Comparison of ENCODE assay signal across 8 mouse cellular contexts in the genomic region with DNA sequence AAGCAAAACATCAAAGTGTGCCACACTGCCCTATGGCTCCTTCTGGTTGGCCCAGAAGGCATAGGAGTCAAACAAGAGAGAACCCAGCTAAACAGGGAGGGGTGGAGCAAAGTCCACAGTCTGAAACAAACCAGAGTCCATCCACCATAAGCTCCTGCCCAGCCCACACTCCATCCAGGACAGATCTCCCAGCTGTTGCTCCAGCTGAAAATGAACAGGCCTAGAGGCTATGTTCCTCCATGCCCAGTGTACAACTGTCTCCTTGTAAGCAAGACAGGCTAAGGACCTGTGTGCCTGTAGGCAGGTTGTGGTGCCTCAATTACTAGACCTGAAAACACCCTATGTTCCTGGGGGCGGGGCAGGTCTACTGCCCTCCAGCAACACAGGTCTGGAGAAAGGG. TPM values are rescaled to one million over a fixed set of nuclear protein-coding genes. Genes with fewer than 3 reads are reported as not detected.
DNase-seq lines count a peak whose midpoint lies in the region; ATAC-seq and TF ChIP-seq lines count a peak whose summit lies in the region.

No protein-coding gene starts in this region.

- TF ChIP-seq CTCF in E14TG2a.4 (conservative IDR thresholded peaks at IDR 0.05; ENCODE audit: low read length) = no peak
- TF ChIP-seq CTCF in bone marrow macrophage, adult 2 months (IDR thresholded peaks at IDR 0.05; ENCODE audit: low read depth, low read length) = no peak
- TF ChIP-seq CTCF in intestine, postnatal 0 days (IDR thresholded peaks at IDR 0.05; ENCODE audit: low read depth) = no peak
- no peak for TF ChIP-seq CTCF in liver, embryonic 14.5 days (IDR thresholded peaks at IDR 0.05; ENCODE audit: low read depth)

- TF ChIP-seq EP300 in liver, embryonic 14.5 days (IDR thresholded peaks at IDR 0.05; ENCODE audit: low read depth) = no peak

- TF ChIP-seq POLR2A in bone marrow macrophage, adult 2 months (IDR thresholded peaks at IDR 0.05; ENCODE audit: borderline replicate concordance, low read depth, low read length) = no peak

- H3K9ac ChIP-seq in intestine, postnatal 0 days (ENCODE audit: low read depth, low read length) = no peak overlapping the region
- H3K9ac ChIP-seq in liver, embryonic 14.5 days (replicated peaks) = peak overlapping the region; percentile 79

- H3K27me3 ChIP-seq in E14TG2a.4 (ENCODE audit: insufficient read depth, low read length) = no peaks in the 10 kb centered on the region
- H3K27me3 ChIP-seq in intestine, postnatal 0 days (replicated peaks; ENCODE audit: control insufficient read depth, insufficient read depth, low read length) = no peaks in the 10 kb centered on the region
- no peaks in the 10 kb centered on the region for H3K27me3 ChIP-seq in liver, embryonic 14.5 days (ENCODE audit: control insufficient read depth, insufficient read depth, low read length)

- H3K4me2 ChIP-seq in intestine, postnatal 0 days (replicated peaks; ENCODE audit: low read depth) = peak overlapping the region; percentile 99
- H3K4me2 ChIP-seq in liver, embryonic 14.5 days (ENCODE audit: low read depth) = peak overlapping the region; percentile 89

- peak; percentile 76 for ATAC-seq in intestine, postnatal 0 days
- no peak for ATAC-seq in liver, embryonic 14.5 days (ENCODE audit: insufficient read depth)

- H3K4me3 ChIP-seq in E14TG2a.4 (replicated peaks; ENCODE audit: low read length) = peak overlapping the region; percentile 97
- H3K4me3 ChIP-seq in bone marrow macrophage, adult 2 months (ENCODE audit: insufficient read depth, low read length) = peak overlapping the region; percentile 85
- H3K4me3 ChIP-seq in intestine, postnatal 0 days (ENCODE audit: low read depth, low read length) = peak overlapping the region; percentile 18
- H3K4me3 ChIP-seq in liver, embryonic 14.5 days (ENCODE audit: insufficient read depth in 1 of 2, low read depth in 2 of 2, low read length in 2 of 2) = peak overlapping the region; percentile 37 to 72; a peak in 3 of 4 replicates

- peaks cover 41% of the 10 kb centered on the region for H3K36me3 ChIP-seq in E14TG2a.4 (ENCODE audit: insufficient read depth, low read length)
- no peaks in the 10 kb centered on the region for H3K36me3 ChIP-seq in intestine, postnatal 0 days (ENCODE audit: control insufficient read depth, insufficient read depth)
- H3K36me3 ChIP-seq in liver, embryonic 14.5 days (replicated peaks; ENCODE audit: control insufficient read depth, insufficient read depth, low read depth) = no peaks in the 10 kb centered on the region

- H3K9me3 ChIP-seq in E14TG2a.4 (ENCODE audit: low read length) = no peaks in the 10 kb centered on the region
- no peaks in the 10 kb centered on the region for H3K9me3 ChIP-seq in intestine, postnatal 0 days (ENCODE audit: control insufficient read depth)
- no peaks in the 10 kb centered on the region for H3K9me3 ChIP-seq in liver, embryonic 14.5 days (ENCODE audit: control insufficient read depth, low read length)

- no peak overlapping the region for H3K27ac ChIP-seq in bone marrow macrophage, adult 2 months (ENCODE audit: insufficient read depth, low read depth, low read length)
- H3K27ac ChIP-seq in intestine, postnatal 0 days (ENCODE audit: low read depth, low read length) = peak overlapping the region; percentile 85
- peak overlapping the region; percentile 71 for H3K27ac ChIP-seq in liver, embryonic 14.5 days

- DNase-seq in liver, embryonic 14.5 days (ENCODE audit: low read depth in 3 of 3, low spot score in 3 of 3) = no peak
- DNase-seq in adrenal gland, postnatal 4 days (ENCODE audit: low spot score in 2 of 2) = no peak
- DNase-seq in right cerebral cortex, postnatal 36 days (ENCODE audit: low spot score in 2 of 2) = no peak
- no peak for DNase-seq in ovary, adult 18-20 months (ENCODE audit: low spot score)
- DNase-seq in right cerebral cortex, postnatal 10 days (ENCODE audit: low spot score in 2 of 2) = no peak

- H3K4me1 ChIP-seq in E14TG2a.4 (replicated peaks; ENCODE audit: low read depth, low read length) = peaks cover 66% of the 10 kb centered on the region
- H3K4me1 ChIP-seq in bone marrow macrophage, adult 2 months (ENCODE audit: control insufficient read depth, insufficient read depth, low read length) = peaks cover 13% of the 10 kb centered on the region
- H3K4me1 ChIP-seq in intestine, postnatal 0 days (replicated peaks; ENCODE audit: control insufficient read depth, insufficient read depth, low read length) = peaks cover 24% of the 10 kb centered on the region
- H3K4me1 ChIP-seq in liver, embryonic 14.5 days (replicated peaks; ENCODE audit: control insufficient read depth in 2 of 2, insufficient read depth in 2 of 2, low read length in 1 of 2) = peaks cover 47 to 53% of the 10 kb centered on the region in 2 experiments

- WGBS in intestine, postnatal 0 days = 43% methylated on average over 1 of the region's 1 CpGs
- 39% methylated on average over 1 of the region's 1 CpGs for WGBS in liver, embryonic 14.5 days (ENCODE audit: insufficient replicate concordance)

RNA-seq across cellular contexts. Expression of a gene that starts 2.6 kb away (rescaled TPM):
- 7.1 and 8.0 TPM in 2 replicates for polyA plus RNA-seq in bone marrow macrophage, adult 2 months (2012; ENCODE audit: insufficient read depth, insufficient read length, missing spikeins)
- polyA plus RNA-seq in intestine, postnatal 0 days (2015; fragmentation: Nextera tagmentation; extraction: Ambion mirVana) = 9.3 and 10.8 TPM in 2 replicates
- polyA plus RNA-seq in liver, embryonic 14.5 days (2012; rRNA removed) = 5.4 and 6.9 TPM in 2 replicates
- 4.6 and 4.8 TPM in 2 replicates for polyA plus RNA-seq in liver, embryonic 14.5 days (2014; fragmentation: Nextera tagmentation; extraction: Ambion mirVana)
- total RNA-seq in adrenal gland, postnatal 4 days (2021) = 10 to 100 TPM; 16.6 to 19.2 TPM

RNA-seq across cellular contexts. Expression of a gene that starts 15.5 kb away (rescaled TPM):
- polyA plus RNA-seq in bone marrow macrophage, adult 2 months (2012; ENCODE audit: insufficient read depth, insufficient read length, missing spikeins) = 1.6 and 3.8 TPM in 2 replicates
- polyA plus RNA-seq in intestine, postnatal 0 days (2015; fragmentation: Nextera tagmentation; extraction: Ambion mirVana) = 2.2 and 2.4 TPM in 2 replicates
- polyA plus RNA-seq in liver, embryonic 14.5 days (2012; rRNA removed) = 1.5 and 2.2 TPM in 2 replicates
- 1.2 and 3.2 TPM in 2 replicates for polyA plus RNA-seq in liver, embryonic 14.5 days (2014; fragmentation: Nextera tagmentation; extraction: Ambion mirVana)
- total RNA-seq in adrenal gland, postnatal 4 days (2021) = 10 to 100 TPM; 21.8 to 42.0 TPM

RNA-seq across cellular contexts. Expression of a gene that starts 37.4 kb away (rescaled TPM):
- 0.65 and 1.3 TPM in 2 replicates for polyA plus RNA-seq in bone marrow macrophage, adult 2 months (2012; ENCODE audit: insufficient read depth, insufficient read length, missing spikeins)
- 9.2 and 10.5 TPM in 2 replicates for polyA plus RNA-seq in intestine, postnatal 0 days (2015; fragmentation: Nextera tagmentation; extraction: Ambion mirVana)
- 2.8 and 3.4 TPM in 2 replicates for polyA plus RNA-seq in liver, embryonic 14.5 days (2012; rRNA removed)
- polyA plus RNA-seq in liver, embryonic 14.5 days (2014; fragmentation: Nextera tagmentation; extraction: Ambion mirVana) = 1.7 and 2.7 TPM in 2 replicates
- 10 to 100 TPM; 66.0 to 77.7 TPM for total RNA-seq in adrenal gland, postnatal 4 days (2021)

Comparison
In these comparisons a context has a peak if more than half of its experiments do, and no peak if none do; other contexts are left out.
1. H3K4me3 ChIP-seq: peak in every context shown above with its lines; median percentile 97 in E14TG2a.4; 85 in bone marrow macrophage, adult 2 months; 54 in liver, embryonic 14.5 days; 18 in intestine, postnatal 0 days.